Mouse (Mus musculus) ovary, postnatal 14 days (tissue): ENCODE data around the gene Zfp260.

ENCODE experiments used
- DNase-seq: peaks from one replicate; pipeline ENCODE4 v3.0.0; 2022; ENCODE audit warnings: low spot score

Zfp260 gene

DNA sequence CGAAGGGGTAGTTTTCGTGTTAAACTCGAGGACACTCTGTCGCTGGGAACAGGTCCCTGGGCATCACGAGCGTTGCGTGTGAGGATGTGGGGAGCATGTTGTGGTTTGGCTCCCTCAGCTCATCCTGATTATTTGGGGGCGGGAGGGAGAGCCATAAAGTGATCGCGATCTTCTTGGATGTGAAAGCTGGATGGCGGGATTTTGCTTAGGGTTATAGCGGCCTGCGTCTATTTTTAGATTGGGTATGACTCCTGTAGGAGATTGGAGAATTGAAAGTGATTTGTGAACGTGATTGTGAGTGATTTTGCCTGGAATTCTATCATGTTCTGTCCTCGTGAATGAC, 27.6 kb downstream of the Zfp260 start:
- no peak for DNase-seq

DNA sequence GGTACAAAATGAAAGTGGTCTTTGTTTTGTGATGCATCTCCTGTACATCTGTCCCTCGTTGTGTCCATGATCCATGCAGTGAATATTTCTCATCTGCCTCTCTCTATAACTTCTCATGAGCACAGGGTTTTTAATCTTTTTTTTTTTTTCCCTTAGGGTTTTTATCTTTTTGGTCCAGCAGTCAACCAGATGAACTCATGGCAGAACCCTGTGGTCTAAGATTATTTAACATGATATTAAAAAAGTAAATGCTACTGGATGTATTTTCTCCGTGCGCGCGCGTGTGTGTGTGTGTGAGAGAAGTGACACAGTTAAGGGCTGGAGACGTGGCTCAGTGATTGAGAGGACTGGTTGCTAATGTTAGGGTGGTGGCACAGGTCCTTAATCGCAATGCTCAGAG, 35.3 kb downstream of the Zfp260 start:
- DNase-seq: no peak

DNA sequence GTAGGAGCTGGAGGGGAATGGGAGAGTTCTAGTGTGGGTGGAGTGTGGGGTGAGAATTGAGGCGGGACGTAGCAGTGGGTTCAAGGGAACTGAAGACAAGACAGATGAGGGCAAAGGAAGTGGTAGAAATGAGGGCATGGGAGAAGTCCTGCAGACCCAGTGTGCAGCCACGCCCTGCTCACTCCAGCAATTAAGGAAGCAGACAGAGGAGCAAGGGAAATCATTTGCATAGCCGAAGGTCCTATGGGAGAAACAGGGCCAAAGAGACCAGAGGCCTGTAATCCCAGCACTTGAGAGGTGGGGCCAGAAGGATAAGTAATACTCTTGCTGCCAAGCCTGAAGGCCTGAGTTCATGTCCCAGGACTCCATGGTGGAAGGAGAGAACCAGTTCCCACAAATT, 37.8 kb downstream of the Zfp260 start:
- no peak for DNase-seq

DNA sequence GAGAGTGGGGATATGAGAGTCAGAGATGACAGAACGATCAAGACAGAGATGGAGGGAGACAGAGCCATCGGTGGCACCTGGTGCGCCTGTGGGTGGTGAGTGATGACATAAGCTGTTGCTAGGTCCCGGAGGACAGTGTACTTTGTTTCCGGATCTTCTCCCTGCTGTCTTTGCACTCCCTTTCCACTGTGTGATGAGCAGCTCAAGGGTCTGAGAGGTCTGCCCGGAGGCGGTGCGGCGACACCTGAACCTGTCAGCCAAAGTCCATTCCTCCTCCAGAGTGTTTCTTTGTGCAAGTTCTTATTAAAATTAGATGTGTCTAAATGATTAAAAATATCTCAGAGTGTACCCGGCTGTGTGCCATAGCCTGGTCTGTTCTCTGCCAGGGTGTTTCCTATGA, 42.2 kb downstream of the Zfp260 start:
- no peak for DNase-seq

DNA sequence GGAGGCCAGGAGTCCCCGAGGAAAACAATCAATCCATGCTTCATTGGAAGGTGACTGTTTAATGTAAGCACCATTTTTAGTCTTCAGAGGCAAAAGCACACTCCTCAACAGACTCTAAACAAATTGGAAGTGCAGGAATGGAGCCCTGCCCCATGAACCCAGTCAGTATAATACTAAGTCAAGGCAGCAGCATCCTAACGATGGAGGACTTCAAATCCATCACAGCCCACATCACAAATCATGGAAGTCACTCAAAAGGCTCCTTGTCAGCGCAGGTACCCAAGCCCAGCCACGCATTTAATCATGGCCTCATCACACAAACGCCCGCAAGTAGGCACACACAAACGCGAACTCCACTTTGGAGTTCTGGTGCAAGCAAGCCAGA, 48.6 kb downstream of the Zfp260 start:
- DNase-seq: no peak

DNA sequence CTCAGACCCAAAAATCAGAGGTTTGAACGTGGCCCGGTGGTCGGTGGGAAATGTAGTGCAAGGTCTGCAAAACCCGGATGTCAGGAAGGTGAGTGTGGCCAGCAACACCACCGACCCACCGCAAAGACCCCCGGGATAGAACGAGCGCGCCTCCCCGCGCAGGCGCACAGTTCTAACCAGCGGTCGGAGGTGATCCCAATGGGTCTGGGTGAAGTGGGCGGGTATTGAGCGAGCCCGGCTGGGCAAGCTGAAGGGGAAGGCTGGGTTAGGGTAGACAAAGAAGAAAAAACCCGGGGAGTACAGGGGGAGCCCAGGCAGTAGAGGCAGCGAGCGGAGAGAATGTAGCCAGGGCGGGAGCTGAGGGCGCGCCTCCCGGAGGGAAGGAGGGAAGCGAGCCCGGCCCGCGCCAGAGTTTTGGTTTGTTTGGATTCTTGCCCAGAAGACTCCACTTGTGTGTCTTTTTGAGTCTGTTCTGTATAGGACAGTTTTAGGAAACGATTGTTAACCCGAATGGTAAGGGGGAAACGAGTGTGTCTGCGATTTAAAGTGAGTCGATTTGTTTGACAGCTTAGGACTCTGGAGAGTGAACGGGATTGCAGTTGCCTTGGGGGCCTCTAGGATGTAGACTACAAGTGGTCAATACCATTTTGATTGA, 49.1 kb downstream of the Zfp260 start:
- peak; percentile 66 for DNase-seq

DNA sequence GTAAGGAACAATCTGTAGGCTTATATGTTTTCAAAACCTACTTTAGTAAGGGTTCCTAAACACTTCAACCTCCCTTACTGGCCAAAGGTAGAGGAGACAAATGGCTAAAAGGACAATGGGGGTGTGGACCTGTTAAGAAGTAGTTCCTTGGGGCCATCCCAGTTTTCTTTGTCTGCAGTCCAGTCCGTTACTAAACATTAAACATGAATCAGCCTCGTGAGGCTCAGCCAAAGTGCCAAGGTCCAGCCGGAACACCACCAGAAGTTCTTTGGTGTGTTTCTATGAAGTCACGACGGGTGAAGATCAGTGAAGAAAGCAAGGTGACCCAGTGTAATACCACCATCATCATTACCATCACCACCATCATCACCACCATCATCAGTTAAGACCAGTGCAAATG, 52.4 kb downstream of the Zfp260 start:
- no peak for DNase-seq

DNA sequence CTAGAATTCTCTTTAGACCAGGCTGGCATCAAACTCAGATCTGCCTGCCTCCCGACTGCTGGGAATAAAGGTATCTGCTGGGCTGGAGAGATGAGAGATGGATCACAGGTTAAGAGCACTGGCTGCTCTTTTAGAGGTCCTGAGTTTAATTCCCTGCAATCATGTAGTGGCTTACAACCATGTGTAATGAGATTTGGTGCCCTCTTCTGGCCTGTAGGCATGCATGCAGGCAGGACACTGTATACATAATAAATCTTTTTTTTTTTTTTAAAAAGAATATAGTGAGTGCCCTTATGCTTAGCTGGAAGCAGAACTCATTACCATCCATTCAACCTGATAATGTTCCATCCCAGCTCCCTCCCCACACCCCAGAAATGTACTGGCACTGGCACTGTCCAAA, 59.5 kb downstream of the Zfp260 start:
- no peak for DNase-seq

DNA sequence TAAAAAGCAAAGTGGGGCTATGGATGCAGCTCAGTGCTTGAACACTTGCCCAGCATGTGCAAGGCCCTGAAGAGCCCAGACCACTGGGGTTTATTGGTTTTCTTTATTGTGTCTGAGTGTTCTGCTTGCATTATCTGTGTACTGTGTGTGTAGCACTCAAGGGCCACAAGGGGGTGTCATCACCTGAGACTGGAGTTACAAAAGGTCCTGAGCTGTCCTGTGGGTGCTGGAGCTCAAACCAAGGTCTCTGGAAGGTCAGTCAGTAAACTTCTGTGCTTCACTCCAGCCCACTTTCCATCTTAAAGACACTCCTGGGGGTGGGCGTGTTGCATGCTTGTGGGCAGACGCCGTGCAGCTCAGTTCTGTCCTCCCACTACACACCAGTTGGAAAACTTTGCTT, 60.9 kb downstream of the Zfp260 start:
- no peak for DNase-seq
